Mouse (Mus musculus) heart, postnatal 0 days (tissue): ENCODE measurements at regions not wholly inside any gene's neighbourhood (a gene's known extent, or its start where the extent isn't known, plus 50 kb on each side); places are given as distances from the start of the nearest gene placed in this dataset.

Experiments
- CTCF ChIP-seq: IDR thresholded peaks from 2 replicates; pipeline ENCODE4 v1.5.1; 2016; ENCODE audit warnings: antibody characterized with exemption, control low read depth, low read depth
- EP300 ChIP-seq: IDR thresholded peaks from 2 replicates; pipeline ENCODE4 v1.6.1; 2016; ENCODE audit warnings: antibody characterized with exemption, low read depth

DNA sequence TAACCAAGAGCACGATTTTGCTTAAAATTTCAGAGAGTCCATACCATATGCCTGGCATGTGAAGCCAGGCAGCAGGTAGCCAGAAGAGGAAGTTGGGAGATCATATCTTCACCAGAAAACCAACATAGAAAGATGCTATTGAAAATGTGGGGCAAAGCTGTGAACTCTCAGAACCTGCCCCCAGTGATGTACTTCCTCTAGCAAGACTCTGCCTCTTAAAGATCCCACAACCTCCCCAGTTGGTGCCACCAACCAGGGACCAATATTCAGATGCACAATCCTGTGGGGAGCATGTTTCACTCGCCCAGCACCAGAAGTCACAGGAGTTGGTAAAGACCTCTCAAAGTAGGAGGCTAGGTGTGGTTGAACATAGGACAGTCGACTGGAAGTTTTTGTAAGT is 52.0 kb upstream of the Rad23b start:
- TF ChIP-seq CTCF (no peak), EP300 (no peak)
